Mouse (Mus musculus) heart, adult 2 months (tissue): ENCODE results near the gene Usp37.

Source experiments
- CTCF ChIP-seq: fragments of 200-600 bp; IDR thresholded peaks from 2 replicates; pipeline ENCODE4 v1.8.1; 2022; ENCODE audit warnings: antibody characterized with exemption, mild to moderate bottlenecking, moderate library complexity
- POLR2A ChIP-seq: fragments of 200-500 bp; IDR thresholded peaks from 2 replicates; pipeline ENCODE4 v1.6.1; 2011; ENCODE audit warnings: mild to moderate bottlenecking, low read depth, low read length, control low read depth; ENCODE audit not compliant: insufficient read depth

DNA sequence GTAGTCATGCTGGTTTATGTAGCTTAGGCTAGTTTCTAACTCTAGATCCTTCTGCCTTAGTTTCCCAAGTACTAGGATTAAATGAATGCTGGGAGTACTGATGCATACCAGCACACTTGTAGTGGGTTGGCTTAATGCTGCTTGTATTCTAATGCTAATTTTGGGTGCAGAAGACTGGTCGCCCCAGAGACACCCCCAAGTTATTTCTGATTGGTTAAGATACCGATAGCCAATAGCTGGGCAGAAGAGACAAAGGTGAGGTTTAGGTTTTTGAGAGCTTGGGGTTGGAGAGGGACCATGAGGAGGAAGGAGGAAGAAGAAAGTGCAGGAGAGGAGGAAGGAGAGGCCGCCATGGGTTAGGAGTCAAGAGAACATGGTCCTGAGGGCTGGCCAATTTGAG, 38.5 kb upstream of the Usp37 start:
- TF ChIP-seq CTCF = no peak
- TF ChIP-seq POLR2A = no peak
